Mouse (Mus musculus) lung, adult 2 months (tissue): Measurements from ENCODE around the gene Olfr998. TPM values are rescaled to one million over a fixed set of nuclear protein-coding genes. Genes with fewer than 3 reads are reported as not detected.
"Not testable (repeated sequence)": the region's sequence is repeated elsewhere in the genome, so short reads cannot be mapped to it uniquely, and the experiment has no call there.

Experiments
- DNase-seq: peaks from one replicate; pipeline ENCODE4 v3.0.0; 2022
- H3K4me1 ChIP-seq: fragments of 200-500 bp; 2 replicates; pipeline ENCODE4 v1.6.1; 2011; ENCODE audit warnings: low read length; ENCODE audit not compliant: control insufficient read depth, insufficient read depth
- H3K4me3 ChIP-seq: fragments of 200-500 bp; replicated peaks from 2 replicates; pipeline ENCODE3; 2011; ENCODE audit warnings: low read depth, mild to moderate bottlenecking, control low read depth, low read length; ENCODE audit errors: extremely low read depth
- CTCF ChIP-seq: fragments of 200-500 bp; IDR thresholded peaks from 2 replicates; pipeline ENCODE4 v1.5.1; 2011; ENCODE audit warnings: mild to moderate bottlenecking, low read length, control low read depth; ENCODE audit not compliant: insufficient read depth
- POLR2A ChIP-seq: fragments of 200-500 bp; IDR thresholded peaks from 2 replicates; pipeline ENCODE4 v1.6.1; 2011; ENCODE audit warnings: low read depth, mild to moderate bottlenecking, control low read depth, low read length, borderline replicate concordance; ENCODE audit errors: extremely low read depth
- WGBS: fragments of 180-500 bp; shearing (Covaris S2); methylation state at CpG from one replicate; pipeline ENCODE4 v1.1.7; 2018; 5-methylcytosine and 5-hydroxymethylcytosine counted together
- polyA plus RNA-seq: library from polyadenylated mRNA; depleted of rRNA; stranded (reverse); fragments of >200 nt; gene quantifications from 2 replicates; pipeline ENCODE4 v1.2.3, GENCODE M21; 2012; rRNA removed

The Olfr998 gene
- not detected in 2 replicates for polyA plus RNA-seq

DNA sequence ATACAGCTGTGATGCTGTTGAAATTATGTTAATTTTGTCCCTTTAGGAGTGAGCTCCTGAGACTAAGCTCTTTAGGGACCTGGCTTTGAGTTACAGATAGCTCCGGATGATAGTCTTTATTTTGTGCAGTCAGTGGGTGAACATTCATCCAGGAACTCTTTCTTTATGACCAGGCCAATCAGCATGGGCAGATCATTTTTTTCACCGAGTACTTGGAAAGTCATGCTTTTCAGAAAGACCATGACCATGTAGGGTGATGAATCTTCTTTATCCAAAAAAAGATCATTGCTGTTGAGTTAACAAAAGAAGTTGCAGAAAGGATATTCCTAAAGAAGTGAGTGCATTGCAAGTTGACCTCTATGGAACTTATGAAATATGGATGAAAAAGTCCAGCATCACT, at the start of gene Olfr998:
Olfr998 (plus strand) TSS at position 301 of the 400 bp plus-strand sequence.
- not testable (repeated sequence) for H3K4me1 ChIP-seq, DNase-seq, H3K4me3 ChIP-seq
- 83% methylated on average over 2 of the region's 2 CpGs for WGBS

DNA sequence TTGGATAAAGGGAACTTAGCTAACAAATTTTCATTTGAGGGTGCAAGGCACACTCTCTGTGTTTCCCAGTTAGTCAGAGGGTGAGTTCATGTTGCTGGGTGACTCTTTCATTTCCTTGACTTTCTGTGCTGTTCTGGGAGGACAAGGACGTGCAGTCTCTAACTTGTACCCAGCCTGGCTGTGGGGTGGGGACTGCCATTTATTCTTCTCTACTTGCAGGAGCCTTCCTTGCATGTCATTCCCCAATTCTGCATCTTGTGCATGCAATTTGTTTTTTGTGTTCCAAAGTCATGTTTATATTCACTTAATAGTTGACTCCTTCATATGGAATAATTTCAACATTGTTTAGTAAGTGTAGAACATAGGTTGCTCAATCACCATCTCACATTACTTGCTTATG, 33.9 kb upstream of the Olfr998 start:
- 50% methylated on average over 1 of the region's 1 CpGs for WGBS
- Histone ChIP-seq H3K4me3 (no peak overlapping the region), H3K4me1 (no peaks in the 10 kb centered on the region)
- no peak for TF ChIP-seq POLR2A
- TF ChIP-seq CTCF = no peak
- DNase-seq = no peak

DNA sequence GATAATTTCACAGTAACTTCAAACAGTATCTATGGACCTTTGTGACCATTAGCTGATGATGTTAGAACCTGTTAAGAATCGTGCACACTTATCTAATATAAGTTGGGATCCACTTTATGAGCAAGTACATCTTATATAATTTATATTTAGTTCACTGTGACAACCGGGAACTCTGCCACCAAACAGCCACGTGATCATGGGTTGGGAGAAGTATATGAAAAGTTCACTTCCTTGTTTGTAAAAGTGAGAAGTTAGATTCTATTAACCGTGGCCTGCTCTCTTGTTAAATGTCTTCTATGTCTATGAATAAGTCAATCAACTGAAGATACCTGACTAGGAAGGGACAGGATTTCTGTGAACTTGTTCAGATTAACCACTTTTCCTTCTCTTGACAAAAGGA, 28.5 kb upstream of the Olfr998 start:
- no peak for DNase-seq
- no peaks in the 10 kb centered on the region for H3K4me1 ChIP-seq
- 21% methylated on average over 4 of the region's 4 CpGs for WGBS
- TF ChIP-seq POLR2A (no peak), CTCF (no peak)
- no peak overlapping the region for H3K4me3 ChIP-seq

DNA sequence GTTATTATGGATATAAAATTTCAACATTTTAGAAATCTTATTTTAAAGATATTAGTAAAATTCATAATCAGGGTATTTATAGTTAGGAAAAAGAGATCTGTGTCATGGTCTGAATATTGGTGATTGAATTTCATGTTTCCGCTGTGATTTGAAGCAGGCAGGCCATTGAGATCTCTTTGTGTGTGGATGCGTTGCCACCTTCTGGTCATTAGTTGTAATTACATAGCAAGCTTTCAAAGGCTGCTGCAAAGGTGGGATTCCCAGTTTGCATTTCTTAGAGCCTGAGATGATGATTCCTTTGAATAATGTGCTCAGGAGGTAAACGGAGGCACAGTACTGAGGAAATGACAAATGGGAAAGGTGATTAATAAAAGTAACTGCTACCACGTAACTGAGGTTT, 27.6 kb upstream of the Olfr998 start:
- DNase-seq = peak; percentile 9
- WGBS = 18% methylated on average over 4 of the region's 4 CpGs
- TF ChIP-seq CTCF (peak; percentile 53; the same call in 1 of the 2 replicates), POLR2A (no peak)
- H3K4me3 ChIP-seq = no peak overlapping the region
- H3K4me1 ChIP-seq = no peaks in the 10 kb centered on the region

DNA sequence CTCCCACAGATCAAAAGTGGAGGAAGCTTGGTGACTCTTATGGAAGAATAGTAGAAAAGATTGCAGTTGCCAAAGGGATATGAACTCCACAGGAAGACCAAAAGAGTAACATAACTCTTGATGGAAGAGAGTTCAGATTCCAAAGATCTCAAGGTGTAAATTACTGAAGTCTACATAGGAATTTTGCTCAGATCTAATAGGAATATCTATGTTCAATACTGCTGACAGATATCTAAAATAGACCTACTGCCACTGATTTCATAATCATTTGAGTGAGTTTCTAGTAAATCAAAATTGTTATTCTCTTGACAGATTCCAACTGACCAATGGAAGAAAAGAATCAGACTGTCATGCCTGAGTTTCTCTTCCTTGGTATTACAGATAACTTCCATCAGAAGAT, 9.8 kb upstream of the Olfr998 start, which contains the start of gene Olfr996:
Olfr996 (plus strand) TSS at position 301 of the 400 bp plus-strand sequence.
- DNase-seq = no peak
- TF ChIP-seq POLR2A (no peak), CTCF (no peak)
- Histone ChIP-seq H3K4me3 (no peak within 1 kb of the TSS), H3K4me1 (no peaks in the 10 kb centered on the region)

DNA sequence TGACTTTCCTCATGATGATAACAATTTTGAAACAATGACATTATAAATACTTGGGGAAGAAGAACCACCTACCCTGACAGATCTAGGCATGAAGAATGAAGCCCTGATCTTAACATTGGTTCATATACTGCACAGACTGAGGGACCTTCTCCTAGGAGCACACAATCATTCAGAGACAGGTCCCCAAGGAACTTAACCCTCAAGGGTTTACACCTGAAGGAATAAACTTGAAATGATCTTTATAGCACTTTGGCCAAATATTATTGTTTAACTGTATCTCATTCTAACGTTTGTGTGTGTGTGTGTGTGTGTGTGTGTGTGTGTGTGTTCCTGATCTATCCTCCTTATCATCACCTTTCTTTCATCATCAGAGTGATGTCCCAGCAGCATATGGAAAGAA, 23.1 kb downstream of the Olfr998 start, which contains the start of gene Olfr1000:
Olfr1000 (minus strand) TSS at position 101 of the 400 bp plus-strand sequence.
- no peak for TF ChIP-seq POLR2A
- no peak for TF ChIP-seq CTCF
- Histone ChIP-seq H3K4me1 (no peaks in the 10 kb centered on the region), H3K4me3 (no peak within 1 kb of the TSS)
- no peak for DNase-seq
- 62% methylated on average over 1 of the region's 1 CpGs for WGBS

Other genes starting within 250 kb of the Olfr998 start
- gene Olfr987, start 249.6 kb upstream of the Olfr998 start, polyA plus RNA-seq = not detected in 2 replicates
- not detected in 2 replicates for gene Olfr988, start 225.7 kb upstream of the Olfr998 start, polyA plus RNA-seq
- not detected in 2 replicates for gene Olfr992, start 179.5 kb upstream of the Olfr998 start, polyA plus RNA-seq
- gene Olfr993, start 174.1 kb upstream of the Olfr998 start, polyA plus RNA-seq = not detected in 2 replicates
- gene Olfr994, start 152.5 kb upstream of the Olfr998 start, polyA plus RNA-seq = not detected in 2 replicates
- gene Olfr995, start 145.3 kb upstream of the Olfr998 start, polyA plus RNA-seq = not detected in 2 replicates
- gene 4833423E24Rik, start 69.9 kb upstream of the Olfr998 start, polyA plus RNA-seq = 0.06 and 5.1 TPM in 2 replicates
- not detected in 2 replicates for gene Olfr996, start 9.7 kb upstream of the Olfr998 start, polyA plus RNA-seq
- not detected in 2 replicates for gene Olfr1000, start 23.0 kb downstream of the Olfr998 start, polyA plus RNA-seq
- gene Olfr1002, start 61.8 kb downstream of the Olfr998 start, polyA plus RNA-seq = not detected in 2 replicates
- gene Olfr154, start 75.5 kb downstream of the Olfr998 start, polyA plus RNA-seq = not detected in 2 replicates
- not detected in 2 replicates for gene Olfr1006, start 89.8 kb downstream of the Olfr998 start, polyA plus RNA-seq
- not detected in 2 replicates for gene Olfr1008, start 100.5 kb downstream of the Olfr998 start, polyA plus RNA-seq
- gene Olfr1009, start 126.5 kb downstream of the Olfr998 start, polyA plus RNA-seq = not detected in 2 replicates
- not detected in 2 replicates for gene Olfr1012, start 173.8 kb downstream of the Olfr998 start, polyA plus RNA-seq
- not detected in 2 replicates for gene Olfr1013, start 178.2 kb downstream of the Olfr998 start, polyA plus RNA-seq
- gene Olfr1014, start 183.8 kb downstream of the Olfr998 start, polyA plus RNA-seq = not detected in 2 replicates
- gene Olfr1015, start 193.1 kb downstream of the Olfr998 start, polyA plus RNA-seq = not detected in 2 replicates
- gene Olfr1016, start 213.6 kb downstream of the Olfr998 start, polyA plus RNA-seq = not detected in 2 replicates
- gene Olfr1018, start 229.5 kb downstream of the Olfr998 start, polyA plus RNA-seq = not detected in 2 replicates